Mouse (Mus musculus) lung, embryonic 16.5 days (tissue): Measurements from ENCODE around the gene Cyb5d1. TPM values are rescaled to one million over a fixed set of nuclear protein-coding genes. Genes with fewer than 3 reads are reported as not detected.
"Not testable (repeated sequence)": the region's sequence is repeated elsewhere in the genome, so short reads cannot be mapped to it uniquely, and the experiment has no call there.

Experiments used
- ATAC-seq: fragments of 200-750 bp; cut with Nextera tagmentation; 2 replicates; pipeline ENCODE4 v1.8.0; 2017; ENCODE audit warnings: low read depth, mild to moderate bottlenecking, moderate library complexity
- H3K27ac ChIP-seq: fragments of 300-500 bp; sonication (generic); 2 replicates; pipeline ENCODE4 v1.5.1; 2014; ENCODE audit warnings: mild to moderate bottlenecking, control low read depth, low read length
- H3K27me3 ChIP-seq: fragments of 300-500 bp; sonication (generic); 2 replicates; pipeline ENCODE4 v1.6.1; 2014; ENCODE audit warnings: low read depth, low read length, mixed read lengths; ENCODE audit not compliant: control insufficient read depth, insufficient read depth
- H3K36me3 ChIP-seq: fragments of 300-500 bp; sonication (generic); 2 replicates; pipeline ENCODE4 v1.6.1; 2014; ENCODE audit warnings: low read length; ENCODE audit not compliant: control insufficient read depth, insufficient read depth
- H3K4me1 ChIP-seq: fragments of 300-500 bp; sonication (generic); replicated peaks from 2 replicates; pipeline ENCODE4 v1.6.1; 2014; ENCODE audit warnings: low read length, mixed read lengths; ENCODE audit not compliant: control insufficient read depth, insufficient read depth
- H3K4me2 ChIP-seq: fragments of 300-500 bp; sonication (generic); 2 replicates; pipeline ENCODE4 v1.6.1; 2014; ENCODE audit warnings: low read depth, low read length, control low read depth
- H3K4me3 ChIP-seq: fragments of 300-500 bp; sonication (generic); 2 replicates; pipeline ENCODE4 v1.5.1; 2014; ENCODE audit warnings: mild to moderate bottlenecking, low read length, control low read depth
- H3K9ac ChIP-seq: fragments of 300-500 bp; sonication (generic); 2 replicates; pipeline ENCODE4 v1.6.1; 2014; ENCODE audit warnings: low read length, control low read depth
- H3K9me3 ChIP-seq: fragments of 300-500 bp; sonication (generic); 2 replicates; pipeline ENCODE4 v1.6.1; 2016; ENCODE audit warnings: low read length; ENCODE audit not compliant: control insufficient read depth
- WGBS: fragments of 180-500 bp; shearing (Covaris S2); extraction: QIAGEN DNeasy Blood & Tissue Kit; methylation state at CpG from one replicate; pipeline ENCODE4 v1.1.7; 2014; 5-methylcytosine and 5-hydroxymethylcytosine counted together
- polyA plus RNA-seq: library from polyadenylated mRNA; unstranded; fragments of >200 nt; fragmentation: Nextera tagmentation; extraction: Ambion mirVana; gene quantifications from 2 replicates; pipeline ENCODE4 v1.2.1, GENCODE M21; 2015

Gene Cyb5d1
- polyA plus RNA-seq, 1 experiment from 2014 or later = 32.6 TPM

GRCm38 (mm10) chr11:69399201-69400082 lies 4.0 kb upstream of the Cyb5d1 start:
- Histone ChIP-seq H3K9ac (peak overlapping the region; percentile 55), H3K36me3 (peaks cover 39% of the 10 kb centered on the region), H3K27me3 (no peaks in the 10 kb centered on the region), H3K4me1 (peaks cover 36% of the 10 kb centered on the region), H3K4me3 (peak overlapping the region; percentile 25), H3K4me2 (peak overlapping the region; percentile 62), H3K9me3 (no peaks in the 10 kb centered on the region), H3K27ac (no peak overlapping the region)
- WGBS = 30% methylated on average over 58 of the region's 66 CpGs
- ATAC-seq = no peak

- H3K4me1 ChIP-seq = peaks cover 39% of the 10 kb centered on the region
- ATAC-seq = no peak
- H3K27me3 ChIP-seq = no peaks in the 10 kb centered on the region
- peak overlapping the region; percentile 77 for H3K4me3 ChIP-seq
- H3K9me3 ChIP-seq = no peaks in the 10 kb centered on the region
- peak overlapping the region; percentile 96 for H3K9ac ChIP-seq
- H3K4me2 ChIP-seq = peak overlapping the region; percentile 62
- H3K36me3 ChIP-seq = peaks cover 32% of the 10 kb centered on the region
- WGBS = 35% methylated on average over 21 of the region's 21 CpGs
- H3K27ac ChIP-seq = peak overlapping the region; percentile 99
These were observed 3.2 kb upstream of the Cyb5d1 start for GRCm38 (mm10) chr11:69398486-69399200.

GRCm38 (mm10) chr11:69398059-69398458 lies 2.6 kb upstream of the Cyb5d1 start, which contains the start of gene Tmem88:
TSS of gene Tmem88 (minus strand) at chr11:69398234.
- H3K4me3 ChIP-seq = peak within 1 kb of the TSS; percentile 77
- H3K27me3 ChIP-seq = no peaks in the 10 kb centered on the region
- H3K4me2 ChIP-seq = peak within 1 kb of the TSS; percentile 62
- WGBS = 19% methylated on average over 16 of the region's 16 CpGs
- peak; percentile 2; the same call in 1 of the 2 replicates for ATAC-seq
- H3K27ac ChIP-seq = peak within 1 kb of the TSS; percentile 99
- H3K4me1 ChIP-seq = peaks cover 39% of the 10 kb centered on the region
- H3K36me3 ChIP-seq = peaks cover 26% of the 10 kb centered on the region
- no peaks in the 10 kb centered on the region for H3K9me3 ChIP-seq
- peak within 1 kb of the TSS; percentile 96 for H3K9ac ChIP-seq

GRCm38 (mm10) chr11:69397581-69398057 lies 2.2 kb upstream of the Cyb5d1 start:
- Histone ChIP-seq H3K27me3 (no peaks in the 10 kb centered on the region), H3K27ac (peak overlapping the region; percentile 99), H3K36me3 (peaks cover 26% of the 10 kb centered on the region), H3K9me3 (no peaks in the 10 kb centered on the region), H3K4me3 (peak overlapping the region; percentile 77), H3K4me2 (peak overlapping the region; percentile 62), H3K9ac (peak overlapping the region; percentile 96), H3K4me1 (peaks cover 39% of the 10 kb centered on the region)
- WGBS = 22% methylated on average over 24 of the region's 24 CpGs
- ATAC-seq = no peak

GRCm38 (mm10) chr11:69396772-69397171 lies 1.3 kb upstream of the Cyb5d1 start:
- H3K4me1 ChIP-seq = peaks cover 39% of the 10 kb centered on the region
- H3K4me3 ChIP-seq = peak overlapping the region; percentile 77
- H3K36me3 ChIP-seq = peaks cover 20% of the 10 kb centered on the region
- H3K27me3 ChIP-seq = no peaks in the 10 kb centered on the region
- peak overlapping the region; percentile 96 for H3K9ac ChIP-seq
- peak overlapping the region; percentile 62 for H3K4me2 ChIP-seq
- H3K27ac ChIP-seq = peak overlapping the region; percentile 99
- ATAC-seq = no peak
- 31% methylated on average over 11 of the region's 11 CpGs for WGBS
- H3K9me3 ChIP-seq = no peaks in the 10 kb centered on the region

GRCm38 (mm10) chr11:69395634-69396373 lies 373 bp upstream of the Cyb5d1 start:
- Histone ChIP-seq H3K4me3 (peak overlapping the region; percentile 77), H3K36me3 (peaks cover 12% of the 10 kb centered on the region), H3K9ac (peak overlapping the region; percentile 96), H3K4me2 (peak overlapping the region; percentile 62), H3K9me3 (no peaks in the 10 kb centered on the region), H3K27me3 (no peaks in the 10 kb centered on the region), H3K27ac (peak overlapping the region; percentile 99), H3K4me1 (peaks cover 35% of the 10 kb centered on the region)
- WGBS = under 1% methylated on average over 48 of the region's 48 CpGs
- ATAC-seq = peak; percentile 91

GRCm38 (mm10) chr11:69394591-69395167 lies 752 bp downstream of the Cyb5d1 start:
- peaks cover 37% of the 10 kb centered on the region for H3K4me1 ChIP-seq
- peak overlapping the region; percentile 79 for H3K4me2 ChIP-seq
- not testable (repeated sequence) for H3K27me3 ChIP-seq, ATAC-seq, H3K36me3 ChIP-seq, H3K9me3 ChIP-seq
- under 1% methylated on average over 30 of the region's 31 CpGs for WGBS
- peak overlapping the region; percentile 96 for H3K9ac ChIP-seq
- H3K27ac ChIP-seq = peak overlapping the region; percentile 99
- H3K4me3 ChIP-seq = peak overlapping the region; percentile 77

- H3K36me3 ChIP-seq = no peaks in the 10 kb centered on the region
- 47% methylated on average over 10 of the region's 10 CpGs for WGBS
- ATAC-seq = peak; percentile 27; the same call in 1 of the 2 replicates
- no peaks in the 10 kb centered on the region for H3K9me3 ChIP-seq
- no peaks in the 10 kb centered on the region for H3K27me3 ChIP-seq
- H3K4me3 ChIP-seq = no peak overlapping the region
- H3K4me1 ChIP-seq = peaks cover 11% of the 10 kb centered on the region; the same call in 1 of the 2 replicates
- no peak overlapping the region for H3K27ac ChIP-seq
- 0 out of 2 replicates have a peak overlapping the region, but pooled peaks have one; percentile 8 for H3K4me2 ChIP-seq
- H3K9ac ChIP-seq = no peak overlapping the region
These were observed 4.9 kb downstream of the Cyb5d1 start for GRCm38 (mm10) chr11:69390400-69391034.
